Mouse (Mus musculus): Measurements from ENCODE around the gene Cyp24a1. TPM values are rescaled to one million over a fixed set of nuclear protein-coding genes. Genes with fewer than 3 reads are reported as not detected.

Cyp24a1 gene
- polyA plus RNA-seq (2012) = not detected in 2 replicates

DNA sequence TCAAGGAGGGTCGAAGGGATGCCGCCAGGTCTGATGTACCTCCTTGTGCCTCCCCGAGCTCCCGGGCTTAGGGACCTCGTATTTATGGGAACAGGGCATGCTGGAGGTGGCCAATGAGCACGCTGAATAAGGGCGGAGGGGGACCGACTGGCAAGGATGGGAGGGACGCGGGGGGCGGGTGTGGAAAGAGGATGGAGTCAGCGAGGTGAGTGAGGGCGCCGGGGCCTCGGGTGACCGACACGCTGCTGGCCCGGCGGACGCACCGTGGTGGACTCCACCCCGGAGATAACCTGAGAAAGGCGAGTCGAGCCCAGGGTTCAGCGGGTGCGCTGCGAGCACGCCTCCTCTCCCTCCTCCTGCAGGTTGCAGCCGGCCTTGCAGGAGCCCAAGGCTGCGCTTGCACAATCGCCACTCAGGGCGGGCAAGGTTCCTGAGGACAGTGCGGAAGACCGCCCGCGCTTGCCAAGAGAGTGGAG lies at the start of gene Cyp24a1:
Gene Cyp24a1 (minus strand): TSS at position 55 of the 476 bp plus-strand sequence.

DNA sequence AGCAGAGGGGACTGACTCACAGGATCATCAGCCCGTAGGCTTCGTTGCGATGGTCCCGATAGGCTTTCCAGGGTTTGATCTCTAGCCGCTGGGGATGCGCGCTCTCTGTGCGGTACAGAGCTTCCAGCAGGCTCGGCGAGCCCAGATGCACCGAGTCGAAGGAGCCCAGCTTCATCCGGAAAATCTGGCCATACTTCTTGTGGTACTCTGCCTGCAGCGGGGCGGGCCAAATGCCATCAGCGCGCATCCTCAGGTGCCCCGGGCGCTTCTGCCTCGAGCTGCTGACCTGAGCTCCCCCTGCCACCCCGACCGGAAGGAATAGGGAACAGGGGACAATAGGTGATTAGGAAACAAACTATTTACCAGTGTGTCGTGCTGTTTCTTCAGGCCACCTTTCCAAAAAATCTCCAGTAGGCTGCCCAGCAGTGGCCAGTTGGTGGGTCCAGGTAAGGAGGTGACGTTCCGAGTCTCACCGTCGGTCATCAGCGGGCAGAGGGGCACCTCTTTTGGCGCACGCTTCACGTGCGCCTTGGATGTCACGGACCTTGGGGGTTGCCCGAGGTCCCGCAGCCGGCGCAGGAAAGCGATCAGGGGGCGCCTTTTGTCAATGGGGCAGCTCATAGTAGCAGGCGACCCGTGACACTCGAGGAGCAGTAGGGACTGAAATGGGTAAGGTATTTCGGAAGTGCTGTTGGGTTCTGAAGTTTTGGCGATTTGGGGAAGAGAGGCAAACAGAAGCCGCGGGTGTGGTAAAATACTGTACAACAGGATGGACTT lies 603 bp downstream of the Cyp24a1 start, which contains the start of gene Pfdn4:
Gene Pfdn4 (plus strand): TSS at position 275 of the 777 bp plus-strand sequence.

Other genes starting within 250 kb of the Cyp24a1 start
- gene Bcas1, start 69.3 kb downstream of the Cyp24a1 start, polyA plus RNA-seq (2012) = 2.7 and 5.7 TPM in 2 replicates
- gene Pfdn4, start 717 bp downstream of the Cyp24a1 start, polyA plus RNA-seq (2012) = 5.0 and 9.5 TPM in 2 replicates
- gene 4930470P17Rik, start 104.9 kb upstream of the Cyp24a1 start, polyA plus RNA-seq (2012) = not detected in 2 replicates
- gene Dok5, start 234.7 kb upstream of the Cyp24a1 start, polyA plus RNA-seq (2012) = not detected in 2 replicates